Mouse (Mus musculus) retina, embryonic 14.5 days (tissue): ENCODE measurements around the gene Madd.
"Not testable (repeated sequence)": the region's sequence is repeated elsewhere in the genome, so short reads cannot be mapped to it uniquely, and the experiment has no call there.

ENCODE experiments used
- DNase-seq: peaks from one replicate; pipeline ENCODE4 v3.0.0-alpha.2; 2015; ENCODE audit warnings: low spot score

The Madd gene

DNA sequence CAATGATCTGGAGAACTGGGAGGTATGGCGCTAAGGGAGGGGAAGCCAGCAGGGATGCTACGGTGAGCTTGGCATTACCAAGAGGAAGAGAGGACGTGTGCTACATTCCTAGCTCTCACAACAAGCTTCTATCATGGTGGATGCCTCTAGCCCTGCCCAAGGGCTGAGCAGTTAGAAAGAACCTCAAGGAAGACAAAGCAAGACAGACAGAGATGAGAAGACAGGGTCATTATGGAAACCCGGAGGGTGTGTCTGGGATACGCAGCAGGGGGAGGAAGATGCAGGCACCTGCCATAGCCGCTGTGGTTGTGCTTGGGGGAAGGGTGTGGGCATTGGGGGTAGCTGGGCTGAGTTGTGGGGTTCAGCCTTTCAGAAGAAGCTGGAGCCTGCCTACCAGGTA is 60.1 kb downstream of the Madd start:
- DNase-seq, result no peak

DNA sequence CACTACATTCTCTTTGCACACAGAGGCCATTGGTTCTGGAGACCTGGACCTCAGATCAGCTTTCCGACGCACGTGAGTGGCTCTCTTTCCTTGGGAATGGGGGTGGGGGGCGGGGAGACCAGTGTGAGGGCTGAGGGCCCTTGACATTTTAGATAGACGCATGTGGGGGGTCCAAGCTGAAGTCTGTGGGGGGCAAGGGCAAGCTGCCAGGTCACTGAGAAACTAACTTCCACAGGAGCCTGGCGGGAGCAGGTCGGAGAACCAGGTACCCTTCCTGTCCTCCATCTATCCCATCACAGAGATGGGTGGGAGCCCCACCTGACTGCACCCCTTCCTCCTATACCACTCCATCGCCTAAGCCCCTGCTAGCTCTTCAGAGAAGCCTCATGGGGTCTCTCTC is 62.1 kb downstream of the Madd start:
- DNase-seq, result no peak

DNA sequence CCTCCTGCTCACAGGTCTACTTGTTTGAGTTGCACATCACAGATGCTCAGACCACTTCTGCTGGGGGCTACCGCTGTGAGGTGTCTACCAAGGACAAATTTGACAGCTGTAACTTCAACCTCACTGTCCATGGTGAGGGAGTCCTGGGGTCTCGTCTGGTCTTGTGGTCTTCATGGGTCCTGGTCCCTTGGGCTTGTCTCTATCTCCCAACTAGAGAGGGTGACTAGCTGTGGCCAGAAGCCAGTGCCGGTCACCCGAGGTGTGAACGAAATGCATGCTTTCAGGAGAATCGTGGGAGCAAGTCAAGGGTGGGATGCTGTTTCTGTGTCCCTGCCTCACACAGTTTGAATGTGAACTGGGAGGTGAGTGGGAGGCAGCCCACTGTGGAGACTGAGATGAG is 62.6 kb downstream of the Madd start:
- DNase-seq, result no peak

DNA sequence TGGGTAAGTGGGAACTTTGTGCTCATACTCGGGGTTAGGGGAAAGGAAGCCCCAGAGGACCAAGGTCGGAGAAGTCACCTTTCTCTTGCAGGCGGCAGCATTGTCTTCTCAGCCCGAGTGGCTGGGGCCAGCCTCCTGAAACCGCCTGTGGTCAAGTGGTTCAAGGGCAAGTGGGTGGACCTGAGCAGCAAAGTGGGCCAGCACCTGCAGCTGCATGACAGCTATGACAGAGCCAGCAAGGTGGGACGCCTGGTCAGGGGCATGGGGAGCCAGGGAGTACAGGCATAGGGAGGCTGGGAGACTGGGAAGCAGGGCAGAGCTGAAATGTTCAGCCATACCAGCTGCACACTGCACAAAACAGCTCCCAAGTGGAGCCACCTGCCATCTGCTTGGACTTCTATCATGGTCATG is 63.4 kb downstream of the Madd start:
- no peak for DNase-seq

DNA sequence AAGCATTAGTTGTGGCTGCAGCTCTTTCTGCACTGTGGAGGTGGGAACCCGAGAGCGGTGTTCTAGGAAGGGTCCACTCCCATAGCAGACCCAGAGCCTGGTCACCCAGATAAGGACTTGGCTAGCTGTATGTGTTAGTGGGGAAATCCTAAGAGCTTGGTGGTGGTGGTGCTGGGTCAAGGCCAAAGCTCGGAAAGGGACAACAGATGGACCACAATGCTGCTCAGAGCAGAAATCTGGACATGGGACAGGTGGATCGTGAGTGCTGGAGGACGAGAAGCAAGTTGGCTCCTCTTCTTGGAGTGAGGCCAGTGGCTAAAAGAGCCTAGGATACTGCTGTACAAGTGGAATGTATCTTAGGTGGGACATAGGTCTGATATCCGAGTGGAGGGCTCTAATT is 64.1 kb downstream of the Madd start:
- DNase-seq, result no peak

DNA sequence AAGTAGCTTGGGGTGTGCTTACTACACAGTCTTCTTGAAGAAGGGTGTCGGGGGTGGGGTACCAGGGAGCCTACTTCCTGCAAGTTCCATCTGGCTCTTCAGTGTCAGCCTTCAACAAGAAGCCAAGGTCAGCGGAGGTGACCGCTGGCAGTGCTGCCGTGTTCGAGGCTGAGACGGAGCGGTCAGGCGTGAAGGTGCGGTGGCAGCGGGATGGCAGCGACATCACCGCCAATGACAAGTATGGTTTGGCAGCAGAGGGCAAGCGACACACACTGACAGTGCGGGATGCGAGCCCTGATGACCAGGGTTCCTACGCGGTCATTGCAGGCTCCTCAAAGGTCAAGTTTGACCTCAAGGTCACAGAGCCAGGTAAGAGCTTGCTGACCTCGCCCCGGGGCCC is 64.6 kb downstream of the Madd start:
- DNase-seq, result no peak

DNA sequence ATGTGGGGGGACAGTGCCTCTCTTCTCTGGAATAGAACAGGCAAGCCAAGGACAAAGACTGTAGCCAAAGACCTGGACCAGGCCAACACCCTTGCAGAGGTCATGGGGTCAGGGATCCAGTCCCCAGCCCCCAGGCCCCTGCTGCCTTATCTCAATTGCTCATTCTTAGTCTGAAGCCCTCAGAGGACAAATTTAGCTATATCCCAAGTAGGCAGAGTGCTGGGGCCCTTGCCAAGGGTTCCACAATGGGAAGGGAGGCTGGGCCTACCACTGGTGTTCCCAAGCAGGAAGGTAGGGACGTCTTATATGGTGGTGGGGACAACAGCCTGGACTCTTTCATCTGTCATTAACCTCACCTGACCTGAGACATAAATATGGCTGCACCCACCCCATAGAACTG is 65.0 kb downstream of the Madd start:
- no peak for DNase-seq

DNA sequence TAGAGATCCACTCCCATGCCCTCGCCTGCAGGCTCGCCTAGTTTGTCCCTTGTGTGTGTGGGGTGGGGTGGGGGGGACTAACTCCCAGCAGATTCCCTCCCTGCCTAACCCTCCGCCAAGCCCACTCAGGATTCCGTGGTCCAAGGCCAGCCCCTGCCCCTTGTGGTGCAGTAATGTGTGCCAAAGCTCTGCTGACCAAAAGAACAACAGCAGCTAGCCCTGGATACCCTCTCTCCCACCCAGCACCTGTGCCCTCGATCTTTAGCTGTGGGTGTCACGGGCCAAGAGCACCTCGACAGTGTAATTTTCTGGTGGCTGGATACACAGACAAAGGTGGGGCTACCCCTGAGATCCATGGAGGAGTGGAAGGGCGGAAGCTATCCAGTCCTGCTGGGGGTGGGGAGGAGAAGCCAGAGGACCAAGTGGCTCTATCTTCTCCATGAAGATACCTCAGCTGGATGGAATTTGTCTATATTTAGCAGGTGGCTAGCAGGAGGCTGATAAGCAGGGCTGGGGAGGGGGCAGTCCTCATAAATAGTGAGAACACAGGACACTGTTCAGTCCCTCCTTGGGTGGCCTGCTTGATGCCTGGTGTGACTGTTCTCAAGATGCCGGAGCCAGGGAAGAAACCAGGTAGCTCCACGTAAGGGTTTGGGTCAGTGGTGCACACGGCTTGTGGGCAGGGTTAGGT is 65.9 kb downstream of the Madd start, which contains the start of gene Mybpc3:
TSS of gene Mybpc3 (plus strand) at position 560 of the 691 bp plus-strand sequence.
- DNase-seq, result no peak

DNA sequence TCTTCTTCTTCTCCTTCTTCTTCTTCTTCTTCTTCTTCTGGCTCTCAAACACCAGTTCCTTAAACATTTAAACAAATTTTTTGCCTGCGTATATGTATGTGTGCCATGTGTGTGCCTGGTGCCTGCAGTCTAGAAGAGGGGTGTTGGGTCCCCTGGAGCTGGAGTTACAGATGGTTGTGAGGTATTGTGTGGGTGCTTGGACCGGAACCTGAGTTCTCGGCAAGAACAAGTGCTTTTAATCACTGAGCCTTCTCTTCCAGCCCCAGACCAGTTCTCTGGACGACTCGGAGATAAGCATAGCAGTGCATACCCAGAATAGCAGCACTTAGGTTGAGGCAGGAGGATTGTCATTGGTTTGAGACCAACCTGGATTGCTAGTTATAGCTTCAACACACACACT is 66.8 kb downstream of the Madd start:
- DNase-seq, result no peak

DNA sequence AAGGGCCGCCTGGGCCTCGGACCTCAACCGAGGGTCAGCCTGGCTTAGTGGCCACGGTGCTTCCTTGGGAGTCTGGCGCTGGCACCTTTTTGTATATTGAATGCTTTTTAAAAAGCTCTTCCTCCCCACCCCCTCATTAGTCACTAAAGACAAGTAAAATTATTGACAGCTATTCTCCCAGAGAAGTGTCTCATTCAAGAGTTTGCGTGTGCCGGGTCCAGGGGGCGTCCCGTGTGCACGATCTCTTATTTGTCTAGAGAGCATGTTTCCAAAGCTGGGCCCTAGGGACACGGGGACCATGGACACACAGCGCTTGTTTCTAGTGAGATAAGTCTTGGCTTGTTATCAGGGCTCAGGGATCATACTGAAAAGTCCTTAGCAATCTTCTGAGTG is 68.1 kb downstream of the Madd start:
- no peak for DNase-seq

DNA sequence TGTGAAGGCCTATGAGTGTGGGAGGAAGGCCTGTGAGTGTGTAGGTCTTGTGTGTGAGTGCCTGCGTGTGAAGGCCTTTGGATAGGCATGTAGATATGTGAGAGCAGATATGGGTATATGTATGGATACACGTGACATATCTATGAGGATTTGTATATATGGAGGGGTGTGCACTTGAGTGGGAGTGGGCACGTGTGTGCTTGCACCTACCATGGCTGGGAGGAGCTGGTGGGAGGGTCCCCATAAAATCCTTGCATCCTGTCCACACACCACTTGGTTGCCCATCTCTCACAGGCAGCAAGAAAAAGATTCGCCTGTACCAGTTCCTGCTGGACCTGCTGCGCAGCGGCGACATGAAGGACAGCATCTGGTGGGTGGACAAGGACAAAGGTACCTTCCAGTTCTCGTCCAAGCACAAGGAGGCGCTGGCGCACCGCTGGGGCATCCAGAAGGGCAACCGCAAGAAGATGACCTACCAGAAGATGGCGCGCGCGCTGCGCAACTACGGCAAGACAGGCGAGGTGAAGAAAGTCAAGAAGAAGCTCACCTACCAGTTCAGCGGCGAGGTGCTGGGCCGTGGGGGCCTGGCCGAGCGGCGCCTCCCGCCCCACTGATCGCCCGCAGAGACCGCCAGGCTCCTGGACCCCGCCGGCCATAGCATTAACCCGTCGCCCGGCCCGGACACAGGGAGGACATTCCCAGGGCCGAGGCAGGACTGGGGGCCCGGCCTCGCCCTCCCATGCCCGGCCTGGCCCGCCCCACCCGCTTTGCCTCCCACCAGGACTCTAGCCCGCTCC is 68.7 kb downstream of the Madd start:
- DNase-seq, result peak; percentile 96

DNA sequence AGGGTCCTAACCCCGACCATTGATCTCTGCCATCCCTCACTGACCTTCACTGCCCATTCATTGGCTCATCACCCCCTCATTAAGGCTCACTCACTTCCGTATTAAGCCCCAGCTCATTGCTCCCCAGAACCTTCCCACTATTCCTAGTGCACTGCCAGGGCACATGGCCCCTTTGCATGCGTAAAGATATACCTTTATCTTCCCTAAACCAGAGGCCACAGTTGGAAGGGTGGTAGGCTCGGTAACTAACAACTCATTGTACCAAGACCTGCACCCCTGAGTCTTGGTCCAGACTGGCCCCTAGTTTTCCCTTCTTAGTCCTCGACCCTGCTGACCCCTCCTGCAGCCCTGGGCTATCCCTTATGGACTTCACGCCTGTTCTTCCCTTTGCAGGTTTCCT is 69.8 kb downstream of the Madd start:
- no peak for DNase-seq

DNA sequence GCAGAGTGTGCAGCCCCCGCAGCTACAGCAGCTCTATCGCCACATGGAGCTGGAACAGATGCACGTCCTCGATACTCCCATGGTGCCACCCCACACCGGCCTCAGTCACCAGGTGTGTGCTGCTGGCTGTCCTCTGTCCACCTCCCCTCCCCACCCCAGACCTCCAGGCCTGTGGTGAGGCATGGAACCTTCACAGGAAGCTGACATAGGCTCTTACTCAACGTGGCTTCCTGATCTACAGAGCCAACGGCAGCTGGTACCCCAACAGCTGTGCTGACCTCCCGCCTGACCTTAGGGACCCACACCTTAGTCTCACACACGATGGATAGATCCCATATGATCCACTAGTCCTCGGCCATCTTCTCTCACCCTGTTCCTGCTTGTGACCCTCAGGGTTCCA is 70.3 kb downstream of the Madd start:
- DNase-seq, result no peak

DNA sequence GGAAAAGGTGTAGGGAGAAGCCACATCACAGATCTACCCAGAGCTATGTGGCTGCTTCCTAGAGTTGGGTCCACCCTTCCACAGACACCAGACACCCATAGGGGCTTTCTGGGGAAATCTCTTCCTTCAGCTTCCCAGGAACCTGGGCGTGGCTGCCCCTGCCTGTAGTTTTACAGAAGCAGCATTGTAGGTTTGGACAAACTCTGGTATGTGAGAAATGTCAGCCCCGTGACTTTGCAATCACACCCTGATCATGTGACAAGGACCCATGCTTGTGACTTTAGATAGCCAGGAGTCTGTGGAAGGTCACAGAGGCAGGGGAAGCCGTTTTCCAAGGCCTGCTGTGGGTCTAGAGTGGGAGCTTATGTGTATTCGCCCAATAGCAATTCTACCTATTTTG is 71.1 kb downstream of the Madd start:
- no peak for DNase-seq

DNA sequence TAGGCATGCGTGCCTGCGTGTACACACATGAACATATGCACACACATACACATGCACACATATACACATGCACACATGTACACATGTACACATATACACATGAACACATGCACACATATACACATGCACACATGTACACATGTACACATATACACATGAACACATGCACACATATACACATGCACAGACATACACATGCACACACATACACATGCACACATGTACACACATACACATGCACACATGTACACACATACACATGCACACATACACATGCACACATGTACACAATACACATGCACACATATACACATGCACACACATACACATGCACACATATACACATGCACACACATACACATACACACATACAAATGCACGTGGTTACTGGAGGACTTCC is 71.8 kb downstream of the Madd start:
- DNase-seq, result not testable (repeated sequence)

DNA sequence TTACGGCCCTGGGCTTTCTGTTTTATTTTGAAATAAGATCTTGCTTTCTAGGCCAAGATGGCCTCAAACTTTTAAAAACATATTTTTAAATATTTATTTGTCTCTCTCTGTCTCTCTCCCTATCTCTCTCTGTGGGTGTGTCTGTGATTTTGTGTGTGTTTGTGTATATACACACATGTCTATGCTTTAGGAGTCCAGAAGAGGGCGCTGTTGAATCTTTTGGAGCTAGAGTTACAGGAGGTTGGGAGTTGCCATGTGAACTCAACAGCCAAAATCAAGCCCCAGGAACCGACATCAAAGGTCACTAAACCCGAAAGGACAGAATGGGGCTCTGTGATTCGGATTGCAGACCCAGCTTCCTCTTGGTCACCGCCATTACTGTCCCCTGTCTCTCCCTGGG is 73.2 kb downstream of the Madd start:
- DNase-seq, result peak; percentile 7

DNA sequence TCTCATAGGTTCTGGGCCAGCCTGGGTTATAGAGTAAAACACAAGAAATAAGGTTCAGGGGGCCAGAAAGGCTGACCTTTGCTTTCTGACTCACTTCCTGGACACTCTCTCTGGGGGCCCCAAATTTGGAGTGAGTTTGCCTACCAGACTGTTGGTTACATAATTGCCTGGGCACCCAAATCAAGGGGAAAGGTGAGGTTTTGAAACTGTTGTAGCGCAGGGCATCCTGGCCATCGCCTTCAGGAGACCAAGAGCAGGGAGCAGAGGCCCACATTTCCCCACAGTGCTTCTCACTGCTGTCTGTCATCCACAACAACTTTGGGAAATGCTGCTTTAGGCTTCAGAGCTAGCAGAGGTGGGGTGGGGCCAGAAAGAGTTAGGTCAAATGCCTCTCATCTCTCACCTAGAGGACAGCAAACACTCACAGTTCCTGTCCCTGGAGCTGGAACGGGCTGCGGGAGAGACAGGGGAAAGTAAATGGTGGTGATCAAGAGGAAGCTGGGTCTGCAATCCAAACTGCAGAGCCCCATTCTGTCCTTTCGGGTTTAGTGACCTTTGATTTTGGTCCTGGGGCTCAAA is 73.7 kb downstream of the Madd start:
- DNase-seq, result no peak

DNA sequence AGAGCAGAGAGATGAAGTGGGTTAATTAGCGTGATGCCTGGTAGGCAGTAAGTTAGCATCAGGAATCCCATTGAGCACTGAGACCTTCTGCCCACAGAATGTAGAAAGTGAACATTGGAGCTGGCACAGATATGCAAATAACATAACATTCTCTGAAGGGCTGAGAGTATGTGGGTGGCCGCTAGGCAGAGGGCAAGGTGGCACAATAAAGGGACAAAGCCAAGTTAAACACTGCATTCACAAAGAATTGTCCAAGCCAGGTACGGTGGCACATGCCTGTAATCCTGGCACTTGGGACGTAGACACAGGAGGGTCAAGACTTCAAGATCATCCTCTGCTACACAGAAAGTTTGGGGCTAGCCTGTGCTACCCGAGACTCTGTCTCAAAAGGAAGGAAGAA is 74.4 kb downstream of the Madd start:
- DNase-seq, result no peak

DNA sequence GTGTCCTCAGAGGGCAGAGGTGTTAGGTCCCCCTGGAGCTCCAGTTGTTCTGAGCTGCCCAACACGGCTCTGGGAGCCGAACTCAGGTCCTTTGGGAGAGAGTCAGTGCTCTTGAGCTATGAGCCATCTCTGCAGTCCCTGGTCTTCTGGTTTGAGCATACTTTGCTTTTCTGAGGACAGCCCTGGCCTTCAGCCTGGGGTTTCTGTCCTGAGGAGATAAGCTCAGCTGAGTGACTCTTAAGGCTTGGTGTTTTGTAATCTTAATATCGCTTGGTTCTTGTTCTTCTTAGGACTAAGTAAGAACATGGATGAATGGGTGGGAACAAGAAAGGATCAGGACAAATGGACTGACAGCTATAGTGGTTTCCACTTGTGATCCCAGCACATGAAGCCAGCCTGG is 75.5 kb downstream of the Madd start:
- no peak for DNase-seq

DNA sequence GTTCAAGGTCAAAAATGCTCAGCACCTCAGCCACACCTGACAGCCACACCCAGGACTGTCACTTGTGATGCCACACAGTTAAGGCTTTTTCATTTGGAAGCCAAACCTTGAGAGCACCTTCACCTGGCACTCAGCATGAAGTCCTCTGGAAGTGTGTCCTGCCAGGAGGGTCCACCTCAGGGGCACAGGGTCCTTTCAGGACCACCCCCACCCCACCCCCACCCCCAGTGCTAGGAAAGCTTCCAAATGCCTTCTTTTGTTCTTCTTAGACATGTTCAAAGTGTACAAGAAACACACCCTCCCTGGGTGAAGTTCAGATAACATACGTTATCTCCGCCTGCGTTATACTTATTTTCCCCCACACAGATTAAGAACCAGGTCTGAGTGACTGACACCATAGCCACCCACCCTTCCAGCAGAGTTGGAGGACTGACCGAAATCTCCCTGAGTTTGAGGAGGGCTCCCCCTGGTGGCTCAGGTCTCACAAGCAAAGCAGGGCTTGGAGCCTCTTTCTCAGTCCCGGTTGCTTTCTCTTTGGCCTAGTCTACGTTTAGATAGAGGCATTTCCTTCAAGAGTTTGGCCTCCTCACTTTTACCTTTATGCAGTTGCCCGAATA is 82.4 kb downstream of the Madd start:
- DNase-seq, result peak; percentile 95

DNA sequence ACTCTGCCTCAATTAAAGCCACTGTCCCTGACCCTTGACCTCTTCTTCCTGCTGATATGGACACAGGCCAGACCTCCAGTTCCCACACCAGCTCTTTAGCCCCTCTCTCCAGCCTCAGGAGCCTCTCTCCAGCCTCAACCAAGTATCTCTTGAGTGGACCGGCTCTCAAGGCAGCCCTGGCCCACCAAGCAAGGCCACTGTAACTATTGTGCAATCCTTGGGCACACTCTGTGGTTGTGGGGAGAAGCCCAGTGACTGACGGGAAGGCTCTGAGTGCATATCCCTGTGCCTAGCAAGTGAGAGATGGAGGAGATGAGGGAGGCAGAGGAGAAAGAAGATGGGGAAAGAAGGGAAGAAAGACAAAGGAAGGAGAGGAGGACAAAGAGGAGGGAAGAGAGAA is 85.5 kb downstream of the Madd start:
- no peak for DNase-seq

DNA sequence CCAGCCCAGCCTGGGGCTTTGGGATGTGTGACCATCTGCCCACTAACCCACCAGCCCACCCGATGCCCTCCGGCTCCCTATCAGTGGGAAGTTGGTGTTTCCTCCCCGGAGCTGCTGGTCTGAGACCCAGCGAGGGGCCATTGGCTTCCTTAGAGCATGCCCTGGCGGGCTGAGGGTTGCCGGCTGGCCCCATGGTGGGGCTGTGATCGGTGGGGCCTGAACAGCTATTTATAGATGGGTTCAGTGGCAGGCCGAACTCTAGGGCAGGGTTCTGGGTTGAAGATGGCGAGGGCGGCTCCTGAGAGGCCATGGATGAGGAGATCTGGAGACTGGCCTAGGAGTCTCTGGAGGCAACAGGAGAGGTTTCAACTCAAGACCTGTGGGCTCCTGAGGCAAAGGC is 86.6 kb downstream of the Madd start:
- DNase-seq, result no peak

DNA sequence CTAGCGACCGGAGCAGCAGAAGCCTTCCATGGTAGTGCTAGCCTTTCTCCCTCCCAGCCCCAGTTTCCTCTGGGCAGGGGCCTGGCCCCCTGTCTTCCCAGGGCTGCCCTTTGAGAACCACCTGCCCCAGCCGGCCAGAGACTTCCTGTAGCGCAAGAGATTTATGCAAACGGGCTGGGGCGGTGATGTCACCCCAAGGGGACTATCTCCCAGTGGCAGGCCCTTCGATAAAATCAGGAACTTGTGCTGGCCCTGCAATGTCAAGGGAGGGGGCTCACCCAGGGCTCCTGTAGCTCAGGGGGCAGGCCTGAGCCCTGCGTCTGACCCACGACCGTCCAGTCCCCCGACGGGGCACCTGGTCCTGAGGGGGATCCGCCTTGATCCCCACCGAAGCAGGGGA is 87.1 kb downstream of the Madd start:
- DNase-seq, result no peak
